Mouse (Mus musculus) c-Kit-positive CD71-positive TER-119-positive erythroid progenitor cells, embryonic 14.5 days (primary cell): ENCODE data around the gene Dixdc1.
A peak's percentile ranks its signal among the peaks of the same experiment; 100 is the strongest.

ENCODE experiments used
- DNase-seq: peaks from one replicate; pipeline ENCODE4 v3.0.0-alpha.2; 2013; ENCODE audit warnings: low spot score

The Dixdc1 gene

GRCm38 (mm10) chr9:50738914-50739870 is at the start of gene Dixdc1:
TSS of gene Dixdc1 (minus strand) at chr9:50739517.
- peak; percentile 80 for DNase-seq

DNA sequence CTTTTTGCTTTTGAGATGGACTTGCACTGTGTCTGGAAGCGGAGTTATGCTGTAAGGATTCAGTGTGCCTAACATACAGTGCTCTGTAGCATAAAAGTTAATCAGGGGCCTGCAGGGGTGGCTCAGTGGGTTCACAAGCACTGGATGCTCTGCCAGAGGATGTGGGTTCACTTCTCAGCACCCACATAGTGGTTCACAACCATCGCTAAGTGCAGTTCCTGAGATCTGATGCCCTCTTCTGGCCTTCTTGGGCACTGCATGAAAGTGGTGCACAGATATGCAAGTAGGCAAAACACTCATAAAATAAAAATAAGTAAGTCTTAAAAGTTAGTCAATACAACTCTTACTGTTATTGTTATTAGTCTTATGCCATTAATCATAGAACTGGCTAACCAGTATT is 42.8 kb upstream of the Dixdc1 start:
- no peak for DNase-seq

GRCm38 (mm10) chr9:50776162-50776760 is 36.9 kb upstream of the Dixdc1 start:
- no peak for DNase-seq

DNA sequence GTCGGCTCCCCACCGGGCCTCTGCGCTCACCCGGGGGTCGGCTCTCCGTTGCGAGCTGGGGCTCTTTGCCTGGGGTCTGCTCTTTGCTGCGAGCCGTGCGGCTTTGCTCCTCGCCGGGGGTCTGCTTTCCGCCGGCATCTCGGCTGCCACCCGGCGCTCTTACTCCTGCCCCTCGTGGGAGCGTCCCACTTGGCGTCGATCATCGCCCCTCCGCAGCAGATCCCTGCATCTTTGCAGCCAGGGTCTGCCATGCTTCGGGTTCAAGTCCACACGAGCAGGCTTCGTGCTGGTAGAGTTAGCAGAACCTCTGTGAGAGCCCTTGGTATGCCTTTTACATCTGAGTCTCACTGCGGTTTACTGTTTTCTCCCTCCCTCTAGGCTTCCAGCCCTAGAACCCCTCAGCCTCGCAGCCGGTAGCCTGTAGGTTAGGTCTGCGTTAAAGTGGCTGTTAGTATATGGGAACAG is 36.4 kb upstream of the Dixdc1 start:
- DNase-seq: no peak

- DNase-seq: peak; percentile 82
These were observed 35.8 kb upstream of the Dixdc1 start, which contains the start of the genes Alg9 and 1110032A03Rik for GRCm38 (mm10) chr9:50774991-50775612. TSS of gene Alg9 (plus strand) at chr9:50775019. TSS of gene 1110032A03Rik (minus strand) at chr9:50775520.

- DNase-seq: peak; percentile 25
These were observed 34.7 kb upstream of the Dixdc1 start for GRCm38 (mm10) chr9:50774026-50774462.

- no peak for DNase-seq
These were observed 30.7 kb upstream of the Dixdc1 start for GRCm38 (mm10) chr9:50770011-50770410.

DNA sequence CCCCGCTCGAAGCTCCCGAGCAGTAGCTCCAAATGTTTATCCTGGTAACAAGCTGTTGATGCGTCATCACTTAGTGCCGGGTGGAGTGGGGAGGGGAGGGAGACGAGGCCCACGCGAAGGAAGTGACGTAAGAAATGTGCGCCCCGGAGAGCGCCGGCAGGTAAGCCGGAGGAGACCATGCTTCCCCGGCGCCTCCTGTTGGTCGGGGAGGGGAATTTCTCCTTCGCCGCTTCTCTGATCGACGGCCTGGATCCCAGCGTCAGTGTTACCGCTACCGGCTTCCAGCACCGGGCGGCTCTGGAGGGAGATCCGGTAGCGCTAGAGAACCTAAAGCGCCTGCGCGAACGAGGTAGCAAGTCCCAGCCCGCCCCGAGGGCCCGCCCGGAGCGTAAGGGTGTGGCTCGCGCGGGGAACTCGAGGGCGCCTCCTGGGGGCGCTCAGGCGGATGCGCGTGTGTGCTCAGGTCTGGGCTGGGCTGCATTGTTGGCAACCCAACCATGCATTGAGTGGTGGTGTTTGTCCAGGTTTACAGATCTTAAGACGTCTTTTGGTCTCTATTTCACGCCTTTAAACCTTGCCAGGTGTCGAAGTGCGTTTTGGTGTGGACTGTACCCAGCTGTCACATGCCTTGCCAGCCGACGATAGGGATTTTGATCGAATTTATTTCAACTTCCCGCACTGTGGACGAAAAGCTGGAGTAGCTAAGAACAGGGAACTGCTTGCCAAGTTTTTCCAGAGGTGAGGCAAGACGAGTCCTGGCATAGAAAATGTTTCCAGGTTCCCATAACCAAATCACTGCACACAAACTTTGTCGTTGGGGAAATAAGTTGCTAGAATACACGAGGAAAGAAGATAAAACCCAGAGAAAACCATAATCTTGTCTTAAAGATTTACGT is 29.0 kb upstream of the Dixdc1 start, which contains the start of gene Fdxacb1:
Gene Fdxacb1, plus strand, starts transcription at position 130 of the 896 bp plus-strand sequence.
- DNase-seq: peak; percentile 96

- DNase-seq: peak; percentile 21
These were observed 28.3 kb upstream of the Dixdc1 start for GRCm38 (mm10) chr9:50767531-50768106.

- DNase-seq: no peak
These were observed 24.0 kb upstream of the Dixdc1 start for GRCm38 (mm10) chr9:50763331-50763730.

DNA sequence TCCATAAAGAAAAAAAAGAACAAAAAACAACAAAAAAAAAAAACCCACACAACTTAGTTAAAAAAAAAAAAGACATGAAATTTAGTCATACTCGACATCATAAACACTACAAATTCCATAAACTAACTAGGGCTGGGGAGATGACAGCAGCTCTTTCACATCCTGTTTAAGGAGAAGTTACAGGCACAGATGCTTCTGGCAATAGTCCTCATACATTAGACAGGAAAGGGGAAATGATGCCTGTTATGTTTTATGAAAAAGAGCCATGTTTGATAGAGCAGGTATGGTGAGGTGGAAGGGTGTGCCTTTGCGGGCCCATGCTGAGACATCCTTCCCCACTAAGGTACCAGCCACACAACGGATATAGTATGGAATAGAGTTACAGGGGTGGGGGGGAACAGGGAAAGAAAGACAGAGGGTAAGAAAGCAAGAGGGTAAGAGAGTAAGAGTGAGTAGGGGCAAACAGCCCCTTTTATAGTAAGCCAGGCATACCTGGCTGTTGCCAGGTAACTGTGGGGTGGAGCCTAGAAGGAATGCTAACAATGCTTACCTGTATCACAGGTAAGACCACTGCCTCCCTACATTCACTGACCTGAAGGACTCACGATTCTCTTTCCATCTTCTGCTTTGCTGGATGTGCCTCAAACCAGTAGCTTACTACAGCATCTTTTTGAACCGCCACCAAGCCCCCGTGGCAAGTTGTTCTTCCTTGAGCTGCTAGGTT is 22.4 kb upstream of the Dixdc1 start:
- no peak for DNase-seq

DNA sequence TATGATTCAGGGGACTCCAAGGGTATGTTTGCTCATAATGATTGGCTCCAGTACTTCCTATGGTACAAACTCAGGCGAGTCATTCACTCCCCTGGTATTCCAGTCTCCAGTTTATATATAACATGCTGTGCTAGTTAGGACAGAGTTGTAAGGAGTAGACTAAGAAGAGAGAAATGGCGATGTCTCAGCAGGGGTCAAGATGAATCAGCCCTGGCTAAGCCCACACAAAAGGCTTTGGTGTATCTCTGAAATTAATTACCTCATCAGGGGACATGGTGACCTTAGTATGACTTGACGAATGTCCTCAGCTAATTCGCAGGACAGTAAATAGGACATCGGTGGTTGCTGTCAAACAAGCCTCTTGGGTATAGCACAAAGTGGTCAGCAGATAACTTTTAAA is 17.4 kb upstream of the Dixdc1 start:
- DNase-seq: no peak

DNA sequence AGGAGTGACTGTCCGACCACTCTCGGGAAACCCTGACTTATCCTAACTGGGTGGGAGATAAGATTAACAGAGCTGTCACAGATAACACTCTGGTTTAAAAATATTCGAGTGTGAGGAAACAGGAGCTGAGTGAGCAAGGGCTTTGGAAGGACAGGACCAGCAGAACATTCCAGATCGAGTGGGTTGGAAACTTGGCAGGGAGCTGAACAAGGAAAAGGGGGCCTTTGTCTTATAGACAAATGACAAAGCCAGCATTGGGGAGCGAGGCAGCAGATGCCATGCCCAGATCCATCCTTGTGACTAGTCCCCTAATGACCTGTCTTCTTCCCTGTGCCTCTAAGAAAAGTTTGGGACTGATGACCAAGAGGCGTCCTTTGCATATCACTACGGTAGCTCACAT is 14.6 kb upstream of the Dixdc1 start:
- DNase-seq: no peak

- no peak for DNase-seq
These were observed 13.7 kb upstream of the Dixdc1 start for GRCm38 (mm10) chr9:50752784-50753615.

DNA sequence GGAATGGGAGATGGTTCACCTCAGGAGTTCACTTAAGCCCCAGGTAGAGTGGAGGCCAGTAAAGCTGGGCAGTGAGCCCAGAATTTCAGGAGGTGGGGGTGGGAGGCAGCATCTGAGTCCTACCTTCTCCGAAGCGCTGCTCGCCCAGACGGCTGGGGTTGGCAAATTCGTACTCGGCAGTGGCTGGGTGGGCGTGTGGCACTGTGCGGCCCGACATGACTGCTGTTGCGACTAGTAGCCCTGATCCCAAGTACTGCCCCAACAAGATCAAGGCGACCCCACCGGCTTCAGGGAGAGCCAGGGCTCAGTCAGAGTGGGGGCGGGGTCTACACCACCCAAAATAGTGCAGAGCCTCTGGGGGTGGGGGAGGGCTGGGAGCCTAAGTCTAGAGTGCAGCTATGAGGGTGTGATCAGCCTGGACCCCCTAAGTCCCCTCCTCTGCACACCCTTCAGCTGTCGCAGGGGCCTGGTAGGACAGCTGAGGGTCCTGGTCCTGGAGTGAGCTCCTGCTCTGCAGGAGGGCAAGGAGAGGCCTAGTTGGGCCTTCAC is 12.8 kb upstream of the Dixdc1 start, which contains the start of gene Hspb2:
Gene Hspb2, minus strand, starts transcription at position 301 of the 549 bp plus-strand sequence.
- DNase-seq: no peak

DNA sequence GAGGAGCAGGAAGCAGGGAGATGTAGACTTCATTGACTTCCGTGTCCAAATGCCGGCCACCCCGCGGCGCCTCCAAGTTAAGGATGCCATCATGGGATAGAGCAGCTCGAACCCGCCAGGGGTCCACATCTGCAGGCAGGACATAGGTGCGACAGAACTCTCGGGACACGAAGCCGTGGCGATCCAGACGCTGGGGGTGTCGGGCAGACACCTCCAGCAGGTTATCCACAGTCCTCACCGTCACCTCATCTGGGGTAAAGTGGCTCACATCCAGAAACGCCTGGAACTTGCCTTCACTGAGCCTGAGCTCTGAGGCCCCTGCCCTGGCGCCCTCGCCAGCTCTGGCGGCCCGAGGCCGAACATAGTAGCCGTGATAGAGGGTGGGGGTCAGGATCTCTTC is 12.0 kb upstream of the Dixdc1 start, which contains the start of gene Cryab:
Gene Cryab, plus strand, starts transcription at position 3 of the 400 bp plus-strand sequence.
- no peak for DNase-seq

DNA sequence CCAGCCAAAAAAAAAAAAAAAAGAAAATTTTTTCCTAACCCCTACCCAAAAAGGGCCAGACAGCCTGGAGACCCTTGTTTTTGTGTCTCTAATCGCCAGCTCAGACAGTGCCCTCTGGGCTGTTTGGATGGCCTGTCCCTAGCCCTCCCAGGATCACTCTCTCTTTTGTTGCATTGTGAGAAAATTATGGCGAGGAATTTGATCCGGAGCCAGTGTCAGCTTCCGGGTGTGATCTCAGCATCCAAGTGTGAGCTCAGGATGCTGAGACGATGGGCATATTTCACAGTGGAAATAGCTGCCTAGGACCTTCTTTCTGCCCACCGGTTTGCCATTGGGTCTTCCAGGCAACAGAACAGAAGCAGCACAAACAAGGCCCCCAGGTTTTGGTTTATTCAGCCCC is 11.4 kb upstream of the Dixdc1 start:
- no peak for DNase-seq

GRCm38 (mm10) chr9:50746214-50746677 is 6.9 kb upstream of the Dixdc1 start, which contains the start of gene 2310030G06Rik:
TSS of gene 2310030G06Rik (minus strand) at chr9:50746536.
- no peak for DNase-seq

- DNase-seq: no peak
These were observed 6.5 kb upstream of the Dixdc1 start for GRCm38 (mm10) chr9:50745806-50746205.
